Mouse (Mus musculus): ENCODE measurements around the gene Acads.

The Acads gene

GRCm38 (mm10) chr5:115068671-115069421 is 50.3 kb downstream of the Acads start:
- no peak for DNase-seq

- no peak for DNase-seq
These were observed 52.9 kb downstream of the Acads start for GRCm38 (mm10) chr5:115066245-115066644.

DNA sequence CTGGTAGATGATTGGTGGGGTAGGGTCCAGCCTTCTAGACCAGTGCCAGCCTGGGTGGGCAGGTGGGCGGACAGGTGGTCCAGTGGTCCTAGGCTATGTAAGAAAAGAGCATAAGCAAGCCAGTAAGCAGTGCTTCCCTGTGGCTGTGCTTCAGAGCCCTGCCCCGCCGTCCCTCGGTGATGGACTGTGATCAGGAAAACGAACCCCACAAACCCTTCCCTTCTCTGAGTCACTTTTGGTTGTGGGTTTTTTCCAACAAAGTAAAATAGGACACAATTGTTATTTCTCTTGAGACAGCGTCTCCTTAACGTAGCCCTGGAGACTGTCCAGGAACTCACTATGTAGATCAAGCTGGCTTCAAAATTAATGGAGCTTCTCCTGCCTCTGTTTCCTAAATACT is 55.8 kb downstream of the Acads start:
- DNase-seq: no peak

DNA sequence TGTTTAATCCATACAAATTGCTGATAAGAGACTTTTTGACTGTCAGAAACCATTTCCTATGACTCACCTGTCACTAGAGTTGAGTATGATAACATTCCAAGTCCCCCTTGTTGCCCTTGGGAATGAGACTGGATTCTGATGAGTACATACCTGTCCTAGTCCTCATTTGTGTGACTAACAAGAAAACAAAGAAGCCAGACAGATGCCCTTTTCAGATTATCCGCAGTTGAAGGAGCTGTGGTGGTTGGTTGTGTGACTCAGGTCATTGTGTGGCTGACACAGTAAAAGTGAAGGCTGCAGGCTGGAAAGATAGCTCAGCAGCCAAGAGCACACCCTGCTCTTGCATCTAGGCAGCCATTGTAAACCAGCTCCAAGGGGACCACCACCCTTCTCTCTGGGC is 56.6 kb downstream of the Acads start:
- DNase-seq: no peak

DNA sequence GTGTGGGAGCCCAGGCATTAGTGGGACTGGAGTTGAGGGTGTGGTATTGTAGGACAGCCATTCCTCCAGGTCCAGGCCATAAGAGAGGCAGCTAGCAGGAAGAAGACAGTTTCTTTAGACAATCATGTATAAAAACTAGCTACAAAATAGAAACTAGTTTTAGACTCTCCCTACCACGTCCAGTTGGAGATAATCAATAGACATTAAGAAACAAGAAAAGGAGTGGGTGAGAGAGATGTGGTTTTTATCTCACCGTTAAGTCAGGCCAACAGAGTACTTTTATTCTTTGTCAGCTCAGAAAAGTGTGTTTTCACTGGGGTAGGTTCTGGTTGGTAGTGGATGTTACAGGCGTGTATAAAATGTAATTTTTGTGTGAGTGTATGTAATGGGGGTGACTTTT is 58.2 kb downstream of the Acads start:
- no peak for DNase-seq

Measured in kidney, adult 9 months (tissue).